Mouse (Mus musculus) liver, adult 2 months (tissue): ENCODE data around the gene Spin1. TPM values are rescaled to one million over a fixed set of nuclear protein-coding genes. Genes with fewer than 3 reads are reported as not detected.

Experiments
- DNase-seq: peaks from one replicate; pipeline ENCODE4 v3.0.0-alpha.2; 2011; ENCODE audit warnings: low read depth, low spot score; ENCODE audit errors: extremely low read depth
- H3K27ac ChIP-seq: fragments of 200-500 bp; replicated peaks from 2 replicates; pipeline ENCODE4 v1.5.1; 2012; ENCODE audit warnings: low read depth, mild to moderate bottlenecking, control low read depth, inconsistent platforms, low read length; ENCODE audit not compliant: insufficient read depth
- H3K27me3 ChIP-seq: fragments of 200-500 bp; 2 replicates; pipeline ENCODE4 v1.6.1; 2012; ENCODE audit warnings: mild to moderate bottlenecking, moderate library complexity, low read length, inconsistent platforms; ENCODE audit not compliant: control insufficient read depth, insufficient read depth
- H3K36me3 ChIP-seq: fragments of 200-500 bp; 2 replicates; pipeline ENCODE4 v1.6.1; 2012; ENCODE audit warnings: low read length, inconsistent platforms; ENCODE audit not compliant: control insufficient read depth, insufficient read depth
- H3K4me1 ChIP-seq: fragments of 200-500 bp; 2 replicates; pipeline ENCODE4 v1.6.1; 2011; ENCODE audit warnings: low read length; ENCODE audit not compliant: control insufficient read depth, insufficient read depth
- H3K4me3 ChIP-seq: fragments of 200-500 bp; 2 replicates; pipeline ENCODE4 v1.5.1; 2011; ENCODE audit warnings: low read depth, mild to moderate bottlenecking, control low read depth, low read length, moderate library complexity; ENCODE audit not compliant: insufficient read depth
- H3K79me2 ChIP-seq: fragments of 200-500 bp; 2 replicates; pipeline ENCODE4 v1.6.1; 2012; ENCODE audit warnings: inconsistent platforms, mild to moderate bottlenecking, low read length, moderate library complexity; ENCODE audit not compliant: control insufficient read depth, insufficient read depth
- H3K9ac ChIP-seq: fragments of 200-500 bp; 2 replicates; pipeline ENCODE4 v1.6.1; 2012; ENCODE audit warnings: low read depth, mild to moderate bottlenecking, control low read depth, inconsistent platforms, low read length
- CTCF ChIP-seq: fragments of 200-500 bp; IDR thresholded peaks from 2 replicates; pipeline ENCODE4 v1.5.1; 2011; ENCODE audit warnings: low read depth, low read length, control low read depth
- POLR2A ChIP-seq: fragments of 200-500 bp; IDR thresholded peaks from 2 replicates; pipeline ENCODE4 v1.6.1; 2011; ENCODE audit warnings: low read length, control low read depth; ENCODE audit not compliant: insufficient read depth; ENCODE audit errors: extremely low read depth
- WGBS: fragments of 180-500 bp; shearing (Covaris S2); methylation state at CpG from one replicate; pipeline ENCODE4 v1.1.7; 2018; 5-methylcytosine and 5-hydroxymethylcytosine counted together
- polyA plus RNA-seq: library from polyadenylated mRNA; depleted of rRNA; stranded (reverse); fragments of >200 nt; gene quantifications from 2 replicates; pipeline ENCODE4 v1.2.3, GENCODE M21; 2012
- total RNA-seq: library from RNA; depleted of rRNA; stranded (reverse); fragments of >200 nt; gene quantifications from 2 replicates; pipeline ENCODE4 v1.2.3, GENCODE M21; 2014

The Spin1 gene
- total and polyA plus RNA-seq, 2 experiments, result 17.1 to 39.5 TPM

GRCm38 (mm10) chr13:51099560-51100232, 984 bp upstream of the Spin1 start:
- Histone ChIP-seq H3K4me1 (peaks cover 22% of the 10 kb centered on the region), H3K79me2 (peaks cover 17% of the 10 kb centered on the region; the same call in 1 of the 2 replicates), H3K27me3 (no peaks in the 10 kb centered on the region), H3K4me3 (peak overlapping the region; percentile 87), H3K27ac (peak overlapping the region; percentile 68), H3K36me3 (no peaks in the 10 kb centered on the region), H3K9ac (peak overlapping the region; percentile 79)
- TF ChIP-seq CTCF, result no peak
- TF ChIP-seq POLR2A, result no peak
- WGBS, result 3% methylated on average over 26 of the region's 26 CpGs
- DNase-seq, result peak; percentile 75

GRCm38 (mm10) chr13:51101016-51101776, 516 bp downstream of the Spin1 start:
- Histone ChIP-seq H3K4me3 (peak overlapping the region; percentile 94), H3K79me2 (peaks cover 29% of the 10 kb centered on the region), H3K27me3 (no peaks in the 10 kb centered on the region), H3K4me1 (peaks cover 16% of the 10 kb centered on the region), H3K9ac (peak overlapping the region; percentile 99), H3K36me3 (no peaks in the 10 kb centered on the region), H3K27ac (peak overlapping the region; percentile 95)
- TF ChIP-seq POLR2A (no peak), CTCF (peak; percentile 48)
- under 1% methylated on average over 67 of the region's 89 CpGs for WGBS
- DNase-seq, result peak; percentile 62

- peaks cover 16% of the 10 kb centered on the region for H3K4me1 ChIP-seq
- WGBS, result 28% methylated on average over 11 of the region's 11 CpGs
- no peak for TF ChIP-seq CTCF
- no peak for TF ChIP-seq POLR2A
- peak overlapping the region; percentile 94 for H3K4me3 ChIP-seq
- peaks cover 33% of the 10 kb centered on the region for H3K79me2 ChIP-seq
- no peaks in the 10 kb centered on the region for H3K36me3 ChIP-seq
- no peaks in the 10 kb centered on the region for H3K27me3 ChIP-seq
- peak overlapping the region; percentile 89 for H3K27ac ChIP-seq
- no peak for DNase-seq
- H3K9ac ChIP-seq, result peak overlapping the region; percentile 99; the same call in 1 of the 2 replicates
These were observed 1.1 kb downstream of the Spin1 start for GRCm38 (mm10) chr13:51101777-51102132.

GRCm38 (mm10) chr13:51103111-51103725, 2.5 kb downstream of the Spin1 start:
- WGBS, result 26% methylated on average over 9 of the region's 9 CpGs
- peaks cover 37% of the 10 kb centered on the region for H3K79me2 ChIP-seq
- TF ChIP-seq POLR2A, result no peak
- no peak for TF ChIP-seq CTCF
- no peaks in the 10 kb centered on the region for H3K36me3 ChIP-seq
- H3K27ac ChIP-seq, result peak overlapping the region; percentile 58
- peak overlapping the region; percentile 28; the same call in 1 of the 2 replicates for H3K4me3 ChIP-seq
- DNase-seq, result peak; percentile 63
- H3K27me3 ChIP-seq, result no peaks in the 10 kb centered on the region
- peaks cover 16% of the 10 kb centered on the region for H3K4me1 ChIP-seq
- peak overlapping the region; percentile 1; the same call in 1 of the 2 replicates for H3K9ac ChIP-seq

GRCm38 (mm10) chr13:51103861-51104650, 3.4 kb downstream of the Spin1 start:
- no peaks in the 10 kb centered on the region for H3K36me3 ChIP-seq
- H3K27me3 ChIP-seq, result no peaks in the 10 kb centered on the region
- H3K4me3 ChIP-seq, result no peak overlapping the region
- peaks cover 44% of the 10 kb centered on the region for H3K79me2 ChIP-seq
- WGBS, result 82% methylated on average over 9 of the region's 9 CpGs
- no peak overlapping the region; the same call in 1 of the 2 replicates for H3K27ac ChIP-seq
- no peak for TF ChIP-seq POLR2A
- TF ChIP-seq CTCF, result no peak
- no peak overlapping the region for H3K9ac ChIP-seq
- H3K4me1 ChIP-seq, result peaks cover 16% of the 10 kb centered on the region
- no peak for DNase-seq
